Mouse (Mus musculus) adrenal gland, adult 18-20 months (tissue): ENCODE measurements at regions not wholly inside any gene's neighbourhood (a gene's known extent, or its start where the extent isn't known, plus 50 kb on each side); places are given as distances from the start of the nearest gene placed in this dataset.

Experiments
- DNase-seq, 2 experiments: peaks; one replicate each; pipeline ENCODE4 v3.0.0; 2021 to 2022; ENCODE audit warnings: low spot score in 2 of 2

DNA sequence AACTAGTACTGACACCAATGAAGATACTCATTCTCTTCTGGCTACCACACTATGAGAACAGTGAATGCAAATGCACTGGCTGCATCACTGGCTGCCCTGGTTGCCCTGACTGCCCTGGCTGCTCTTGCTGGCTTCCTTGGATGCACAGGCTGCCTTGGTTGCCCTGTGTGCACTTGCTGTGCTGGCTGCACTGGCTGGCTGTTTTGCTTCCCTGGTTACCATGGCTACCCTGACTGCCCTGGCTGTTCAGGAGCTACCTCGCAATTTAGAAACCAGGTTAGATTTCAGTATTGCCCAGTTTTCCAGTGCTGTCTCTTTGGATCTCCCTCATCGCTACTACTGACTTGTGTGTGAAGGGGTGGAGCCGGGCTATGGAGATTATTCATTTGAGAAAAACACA lies 175.7 kb downstream of the Fat4 start:
- DNase-seq, result no peak

DNA sequence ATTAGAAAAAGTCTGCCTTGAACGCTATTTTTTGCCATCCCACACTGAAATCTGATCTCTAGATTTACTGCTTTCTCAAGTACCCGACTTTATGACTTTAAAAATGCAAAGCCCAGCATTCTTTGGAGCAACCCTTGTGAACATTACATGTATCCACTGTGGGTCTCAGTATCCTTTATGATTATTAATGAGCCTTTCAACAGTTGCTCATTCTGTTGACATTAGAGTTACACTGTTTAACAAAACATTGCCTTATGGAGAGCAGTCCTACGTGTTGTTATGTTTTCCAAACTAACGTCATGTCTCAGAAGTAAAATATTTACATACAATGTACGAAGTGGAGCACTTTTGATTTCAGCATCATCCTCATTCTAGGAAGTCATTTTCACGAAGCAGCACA lies 178.7 kb downstream of the Fat4 start:
- DNase-seq, result no peak

DNA sequence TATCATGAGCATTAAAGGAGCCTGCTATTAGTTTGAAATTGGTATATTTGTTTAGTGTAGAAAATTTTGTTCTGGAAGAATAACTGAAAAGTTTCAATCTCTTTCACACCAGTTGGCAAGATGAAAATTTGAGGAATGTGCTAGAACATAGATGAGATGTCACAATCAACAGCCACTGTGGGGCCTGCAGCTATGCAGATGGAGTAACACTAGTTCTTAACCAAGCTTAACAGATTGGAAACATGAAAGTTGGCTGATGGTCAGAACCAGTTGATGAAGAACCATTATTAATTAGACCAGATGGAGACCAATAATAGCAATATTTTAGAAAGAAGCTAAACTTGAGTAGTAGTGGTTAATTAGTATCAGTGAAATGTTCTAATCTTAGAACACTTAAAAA lies 182.3 kb downstream of the Fat4 start:
- DNase-seq, result no peak

DNA sequence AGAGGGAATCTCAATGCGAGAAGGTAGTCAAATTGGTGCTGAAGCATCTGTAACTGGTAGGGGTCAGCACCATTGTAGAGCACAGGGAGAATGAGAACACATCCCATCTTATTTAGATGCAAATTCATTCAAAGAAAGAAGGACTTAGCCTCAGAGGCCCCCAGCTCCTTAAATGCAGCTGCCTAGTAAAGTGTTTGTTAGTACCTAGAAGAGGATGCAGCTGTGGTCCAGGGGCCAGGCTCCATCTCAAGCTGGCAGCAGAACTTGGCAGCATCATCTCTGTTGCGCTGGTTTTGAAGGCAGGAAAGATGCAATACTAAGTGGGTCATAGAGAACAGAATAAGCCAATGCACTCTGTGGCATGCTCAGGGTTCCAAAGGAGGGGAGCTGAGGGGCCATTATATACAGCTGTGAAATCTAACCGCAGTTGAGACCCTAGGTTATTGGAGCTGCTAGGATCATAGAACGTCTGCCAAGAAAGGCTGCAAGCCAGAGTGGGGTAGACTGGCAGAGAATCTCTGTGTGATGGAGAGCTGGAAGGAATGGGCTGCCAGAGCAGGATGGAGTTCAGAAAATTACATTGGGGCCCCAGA lies 196.0 kb downstream of the Fat4 start:
- no peak for DNase-seq

DNA sequence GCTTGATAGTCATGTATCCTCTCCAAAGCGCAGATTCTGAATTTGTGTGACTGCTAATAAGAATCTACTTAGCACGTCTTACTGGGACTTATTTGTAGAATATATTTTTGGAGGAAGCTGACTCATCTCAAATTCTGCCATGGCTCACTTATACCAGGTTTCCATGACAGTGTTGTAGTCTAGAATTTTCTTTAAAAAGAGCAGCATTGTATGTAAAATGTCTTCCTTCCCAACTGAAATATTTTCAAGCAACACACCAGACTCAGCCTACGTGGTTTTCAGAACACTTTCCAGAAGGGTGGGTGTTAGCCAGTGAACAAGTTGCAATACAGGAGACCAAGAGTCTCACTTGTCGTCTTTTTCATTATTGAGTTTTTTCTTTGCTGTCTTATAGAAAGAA lies 202.2 kb downstream of the Fat4 start:
- DNase-seq, result no peak

DNA sequence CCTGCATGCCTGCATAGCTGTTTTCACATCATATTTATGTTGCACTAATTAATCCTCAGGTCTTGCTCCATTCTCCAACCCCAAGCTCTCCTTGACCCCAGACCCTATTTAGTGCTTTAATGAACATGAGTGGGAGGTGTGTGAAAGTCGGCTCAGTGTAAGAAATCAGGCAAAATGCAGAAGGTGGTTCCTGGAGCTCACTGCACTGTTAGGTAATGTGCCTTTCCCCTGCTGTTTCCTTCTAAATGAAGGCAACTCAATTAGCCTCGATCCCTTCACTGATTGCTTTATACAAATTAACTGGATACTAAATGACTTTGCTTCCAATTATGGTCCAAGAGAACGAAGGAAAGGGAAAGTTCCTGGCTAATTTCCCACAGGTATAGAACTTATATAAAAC lies 215.6 kb downstream of the Fat4 start:
- no peak for DNase-seq

DNA sequence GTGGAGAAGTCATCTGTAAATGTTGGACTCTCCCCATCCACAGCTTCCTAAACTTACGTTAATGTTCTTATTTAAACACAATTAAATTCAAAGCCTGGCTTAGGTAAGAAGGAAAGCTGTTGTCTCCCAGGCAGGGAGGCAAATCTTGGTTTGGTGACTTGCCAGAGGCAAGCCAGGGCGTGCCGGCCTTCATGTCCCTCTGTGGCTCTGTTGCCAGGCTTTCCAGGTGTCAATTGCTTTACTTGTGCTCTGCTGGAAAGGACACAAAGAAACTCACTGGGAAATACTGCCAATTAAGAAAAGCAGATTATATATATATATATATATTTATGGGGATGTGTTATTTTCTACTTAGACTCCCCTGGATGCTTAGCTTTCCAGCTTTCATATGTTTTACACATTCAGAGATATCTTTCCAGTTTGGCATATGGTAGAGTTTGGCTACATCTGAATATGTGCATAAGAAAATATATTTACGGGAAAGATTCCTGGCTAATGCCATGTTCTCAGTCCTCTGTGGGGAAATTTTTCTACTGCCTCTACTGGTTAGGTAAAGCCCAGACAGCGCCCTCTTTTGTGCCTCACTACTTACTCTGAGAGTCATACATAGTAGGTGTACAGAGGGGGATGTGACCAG lies 223.1 kb downstream of the Fat4 start:
- DNase-seq, result no peak

DNA sequence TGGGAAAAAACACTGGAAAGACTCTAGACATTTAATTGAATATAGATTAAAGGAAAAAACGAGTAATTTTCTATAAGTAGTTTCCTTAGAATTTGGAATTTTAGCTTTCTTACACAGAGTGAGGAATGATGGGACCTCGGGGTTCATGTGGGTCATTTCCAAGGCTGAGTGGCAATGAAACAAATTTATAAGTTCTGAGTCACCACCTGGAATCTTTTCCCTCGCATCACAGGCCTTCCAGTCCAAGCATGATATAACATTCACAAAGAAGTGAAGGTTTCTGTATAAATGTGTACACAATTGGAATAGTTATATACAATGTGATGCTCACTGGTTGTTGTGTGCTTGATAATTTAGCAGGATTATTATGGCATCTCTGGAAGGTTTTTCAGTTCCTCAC lies 227.3 kb downstream of the Fat4 start:
- no peak for DNase-seq

DNA sequence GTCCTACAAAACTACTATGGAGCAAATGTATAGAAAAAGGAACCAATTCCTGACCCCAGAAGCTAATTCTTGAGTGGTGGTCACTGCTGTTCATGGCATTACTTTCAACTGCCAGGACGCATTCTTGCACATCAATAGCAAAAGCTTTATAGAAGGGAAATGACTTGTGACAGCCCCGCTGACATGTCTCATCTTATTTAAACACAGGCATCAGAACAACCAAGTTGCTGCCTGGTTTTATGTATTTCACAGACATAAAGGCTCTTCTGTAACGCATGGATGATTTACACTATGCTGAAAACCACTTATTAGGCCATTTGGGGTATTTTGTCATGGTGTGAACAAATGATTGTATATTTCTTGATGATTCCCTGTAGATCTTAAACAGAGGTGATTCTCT lies 228.1 kb downstream of the Fat4 start:
- no peak for DNase-seq

DNA sequence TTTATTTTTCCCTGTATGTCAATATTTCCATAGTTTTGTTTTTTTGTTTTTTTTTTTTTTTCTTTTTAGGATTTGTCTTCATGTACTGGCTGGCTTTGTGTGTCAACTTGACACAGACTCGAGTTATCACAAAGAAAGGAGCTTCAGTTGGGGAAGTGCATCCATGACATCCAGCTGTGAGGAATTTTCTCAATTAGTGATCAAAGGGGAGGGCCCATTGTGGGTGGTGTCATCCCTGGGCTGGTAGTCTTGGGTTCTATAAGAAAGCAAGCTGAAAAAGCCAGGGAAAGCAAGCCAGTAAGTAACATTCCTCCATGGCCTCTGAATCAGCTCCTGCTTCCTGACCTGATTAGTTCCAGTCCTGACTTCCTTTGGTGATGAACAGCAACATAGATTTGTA lies 228.7 kb downstream of the Fat4 start:
- DNase-seq, result no peak

DNA sequence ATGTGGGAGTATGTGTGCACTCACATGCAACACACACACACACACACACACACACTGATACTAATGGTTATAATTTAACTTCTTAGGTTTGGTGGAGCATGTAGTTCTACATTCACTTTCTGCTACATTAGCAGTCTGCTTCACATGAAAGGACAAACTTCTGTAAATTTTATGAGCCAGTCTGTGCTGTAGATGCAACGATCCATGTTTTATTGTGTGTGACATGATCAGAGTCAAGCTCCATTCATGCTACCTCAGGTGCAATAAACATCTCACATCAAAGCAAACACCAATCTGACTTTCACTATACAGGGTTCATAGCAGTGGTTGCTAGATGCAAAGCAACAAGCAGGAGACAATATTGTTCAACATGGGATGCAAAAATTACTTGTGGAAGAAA lies 235.5 kb downstream of the Fat4 start:
- DNase-seq, result no peak

DNA sequence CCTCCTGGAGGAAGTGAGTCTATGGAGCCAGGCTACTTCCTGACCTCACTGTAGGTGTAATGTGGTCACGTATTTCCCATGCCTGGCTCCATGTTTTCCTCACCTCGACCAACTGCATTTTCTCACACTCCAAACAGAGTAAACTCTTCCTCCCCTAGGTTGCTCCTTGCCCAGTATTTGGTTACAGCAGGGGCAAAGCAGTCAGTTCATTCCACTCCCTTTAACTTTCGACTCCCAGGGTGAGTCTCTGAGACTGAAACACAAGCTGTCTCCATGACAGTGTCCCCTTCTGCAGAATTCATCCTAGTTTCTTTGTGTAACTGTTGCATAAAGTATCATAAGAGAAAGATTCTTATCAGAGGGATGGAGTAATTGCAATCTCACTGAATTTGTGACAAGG lies 243.8 kb downstream of the Fat4 start:
- DNase-seq, result no peak

DNA sequence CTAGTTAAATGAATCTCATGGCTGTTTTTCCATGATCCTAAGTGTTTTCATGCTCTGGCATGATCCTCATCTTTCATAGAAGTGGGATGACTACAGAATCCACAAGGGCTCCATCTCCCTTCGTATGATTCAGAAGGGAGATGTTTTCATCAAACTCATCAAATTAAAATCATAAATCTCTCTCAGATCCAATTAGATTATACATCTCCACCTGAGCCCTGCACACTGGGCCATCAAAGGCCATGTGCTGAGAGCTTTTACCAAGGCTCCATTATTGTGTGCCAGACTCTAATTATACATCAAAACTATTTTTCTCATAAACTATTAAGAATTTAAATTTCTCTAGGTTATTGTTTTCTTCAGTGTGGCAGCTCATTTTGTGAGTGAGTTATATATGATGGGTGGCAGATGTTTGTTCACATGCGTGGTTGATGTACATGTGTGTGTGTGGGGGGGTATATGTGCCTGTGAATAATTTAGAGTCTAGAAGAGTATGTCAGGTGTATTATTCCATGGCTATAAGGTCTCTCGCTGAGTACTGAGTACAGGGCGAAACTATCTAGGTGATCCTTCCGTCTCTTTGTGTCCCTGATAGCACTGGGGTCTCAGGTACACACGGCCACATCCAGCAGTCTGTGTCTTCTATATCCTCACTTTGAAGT lies 278.4 kb downstream of the Fat4 start:
- no peak for DNase-seq

DNA sequence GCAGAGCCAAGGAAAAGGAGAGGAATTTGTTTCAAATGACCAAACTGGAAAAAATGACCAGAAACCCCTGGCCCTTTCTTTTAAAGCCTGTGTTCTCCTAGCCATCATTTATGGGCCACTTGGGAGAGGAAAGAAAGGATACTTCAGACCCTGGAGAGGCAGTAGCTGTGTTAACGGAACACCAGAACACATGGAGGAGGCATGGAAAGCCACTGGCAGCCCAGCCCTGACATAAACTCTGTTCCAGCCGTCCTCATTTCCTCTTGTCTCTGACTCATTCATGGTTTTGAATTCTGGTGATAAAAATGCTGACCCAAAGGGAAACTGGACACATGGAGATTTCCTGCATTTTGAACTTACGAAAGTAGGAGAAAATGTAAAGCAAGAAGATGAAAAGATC lies 295.9 kb downstream of the Fat4 start:
- DNase-seq, result no peak

DNA sequence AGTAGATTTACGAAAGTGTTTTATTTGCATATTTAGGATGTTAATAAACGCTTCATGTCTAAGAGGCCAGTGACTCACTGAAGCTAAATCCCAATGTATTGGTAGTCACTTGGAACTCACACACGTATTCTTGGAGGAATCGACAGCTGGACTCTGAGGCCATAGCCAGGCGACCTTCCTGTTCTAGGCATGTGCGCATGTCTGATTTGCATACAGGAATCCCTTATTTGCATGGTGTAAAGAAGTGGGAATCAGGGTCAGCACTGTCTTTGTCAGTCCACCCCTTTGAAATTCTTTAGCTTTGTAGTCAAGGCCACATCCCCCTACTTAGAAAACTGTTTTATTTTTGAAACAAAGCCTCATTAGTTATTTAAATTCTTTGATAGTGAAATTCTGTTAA lies 308.4 kb downstream of the Fat4 start:
- DNase-seq, result no peak

DNA sequence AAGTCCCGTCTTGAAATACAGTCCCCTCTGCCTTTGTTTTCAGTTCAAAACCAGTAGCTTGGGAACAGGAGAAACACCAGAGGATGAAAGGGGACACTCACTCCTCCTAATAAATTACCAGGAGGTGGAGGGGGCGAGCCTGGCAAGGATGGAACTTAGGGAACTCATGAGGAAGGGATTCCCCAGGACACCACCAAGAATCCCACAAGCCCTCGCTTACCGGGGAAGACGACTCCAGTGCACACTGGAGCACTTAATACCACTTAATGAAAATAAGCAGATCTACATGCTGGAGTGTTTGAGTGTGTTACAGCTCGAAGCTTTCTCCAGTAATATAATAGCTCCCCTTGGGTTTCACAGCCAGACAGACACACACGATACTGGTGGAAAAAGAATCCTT lies 315.9 kb downstream of the Fat4 start:
- DNase-seq, result no peak

DNA sequence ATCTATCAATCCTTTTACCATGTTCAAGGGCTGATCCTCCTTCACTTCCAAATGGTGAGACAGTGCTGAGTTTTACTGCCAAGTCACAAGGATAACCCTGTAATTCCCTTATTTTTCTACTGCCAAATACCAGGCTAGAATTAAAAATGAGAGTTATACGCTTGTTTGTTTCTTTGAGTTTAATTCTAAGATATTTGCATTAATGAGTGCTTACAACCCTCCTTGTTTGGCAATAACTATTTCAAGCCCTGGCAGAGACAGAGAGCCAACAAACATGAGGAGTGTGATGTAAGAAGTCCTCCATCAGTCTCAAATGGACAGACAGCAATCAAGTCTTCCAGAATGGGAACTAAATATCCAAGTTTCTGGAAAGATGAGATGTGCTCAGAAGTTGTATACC lies 321.9 kb downstream of the Fat4 start:
- DNase-seq, result no peak

DNA sequence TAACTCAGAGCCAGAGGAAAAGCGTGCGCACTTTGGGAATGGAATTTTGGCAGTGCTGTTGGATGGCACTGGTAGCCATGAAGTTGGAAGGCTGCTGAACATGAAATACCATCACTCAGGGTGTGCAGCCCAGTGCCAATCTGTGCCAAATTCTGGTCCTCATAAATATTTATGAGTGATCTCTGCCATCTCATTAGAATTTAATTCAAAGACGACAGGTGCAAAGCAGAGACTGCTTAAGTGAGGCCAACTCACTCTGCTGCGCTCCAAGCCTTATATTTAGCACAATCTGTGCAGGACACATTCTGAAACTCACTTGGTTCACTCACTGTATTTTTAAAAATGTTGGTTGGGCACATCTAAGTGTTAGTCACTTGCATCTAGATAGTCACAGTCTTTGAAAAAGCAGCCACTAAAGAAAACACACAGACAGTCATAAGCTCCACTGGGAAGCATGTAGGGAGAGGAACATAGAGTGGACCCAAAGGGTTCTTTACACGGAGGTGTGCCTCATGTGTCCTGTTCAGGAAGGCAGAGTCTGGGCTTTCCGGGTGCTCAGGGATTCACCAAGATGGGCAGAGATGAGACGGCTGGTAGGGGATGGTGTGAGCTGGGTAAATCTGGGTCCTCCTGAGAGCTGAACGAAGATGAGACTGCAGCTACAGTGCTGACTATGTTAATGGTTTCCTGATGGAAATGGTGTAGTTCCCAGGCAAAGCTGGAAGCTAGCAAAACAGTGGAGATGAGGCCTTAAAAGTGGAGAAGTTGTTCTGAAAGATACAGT lies 322.8 kb downstream of the Fat4 start:
- DNase-seq, result no peak

DNA sequence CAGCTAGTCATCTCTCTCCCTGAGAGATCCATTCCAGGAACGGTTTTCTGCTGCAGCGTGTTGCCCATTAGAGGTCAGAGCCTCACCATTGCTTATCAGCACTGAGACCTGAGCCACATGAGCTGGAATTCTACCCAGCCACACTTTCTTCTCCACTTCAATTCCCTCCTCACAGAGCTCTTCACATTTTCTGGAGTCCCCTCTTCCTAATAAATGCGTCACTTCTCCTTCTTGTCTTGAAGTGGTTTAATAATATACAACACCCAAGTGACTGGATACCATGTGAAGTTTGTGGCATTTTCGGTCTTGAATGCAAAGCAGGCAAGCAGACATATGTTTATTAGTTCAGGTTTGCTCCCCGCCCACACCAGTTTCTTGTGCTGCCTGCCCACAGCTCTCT lies 324.9 kb downstream of the Fat4 start:
- no peak for DNase-seq

DNA sequence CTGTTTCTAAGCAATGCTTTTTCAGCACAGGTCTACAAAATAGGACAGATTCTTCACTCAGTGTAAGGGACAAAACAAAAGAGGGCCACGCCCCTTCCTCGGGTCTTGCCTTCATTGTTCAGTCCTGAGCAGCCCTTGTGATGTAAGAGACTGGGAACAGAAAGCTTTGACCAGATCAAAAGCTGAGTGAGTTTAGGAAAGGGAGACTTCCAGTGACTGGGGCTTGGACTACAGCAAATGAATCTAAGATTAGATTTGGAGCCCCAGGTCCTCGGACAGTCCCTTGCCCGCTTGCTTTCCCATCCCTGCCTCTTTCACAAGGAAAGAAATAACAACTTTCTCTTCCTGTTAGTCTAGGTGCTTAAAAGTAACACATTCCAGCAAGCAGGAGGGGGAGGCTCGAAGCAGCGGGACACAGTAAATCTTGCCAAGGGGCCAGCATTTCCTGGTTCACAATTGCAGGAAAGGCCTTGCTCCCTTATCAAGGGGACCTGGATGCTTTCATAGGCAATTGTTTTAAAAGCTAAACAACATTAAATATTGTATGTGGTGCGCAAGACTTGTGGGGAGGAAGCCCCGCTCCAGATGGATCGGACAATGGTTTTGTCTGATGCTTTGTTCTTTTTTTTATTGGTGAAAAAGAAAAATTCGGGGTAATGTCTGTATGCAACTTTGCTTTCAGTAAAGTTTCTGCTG lies 333.4 kb downstream of the Fat4 start:
- DNase-seq, result peak in 1 of 2 experiments; percentile 20

DNA sequence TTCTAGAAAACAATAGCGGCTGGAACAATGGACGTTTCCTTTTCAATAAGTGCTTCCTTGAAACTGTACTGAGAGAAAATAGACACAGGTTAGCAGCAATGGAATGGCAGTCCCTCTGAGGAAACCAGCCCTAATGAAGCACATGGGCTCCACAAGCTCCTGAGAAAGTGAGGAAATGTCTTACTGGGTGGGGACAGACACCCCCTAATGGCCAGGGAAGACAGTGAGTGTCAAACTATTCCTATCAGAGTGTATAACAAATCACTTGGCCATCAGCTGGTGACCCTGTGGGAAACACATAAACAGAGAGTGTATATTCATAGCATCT lies 333.9 kb downstream of the Fat4 start:
- no peak for DNase-seq

DNA sequence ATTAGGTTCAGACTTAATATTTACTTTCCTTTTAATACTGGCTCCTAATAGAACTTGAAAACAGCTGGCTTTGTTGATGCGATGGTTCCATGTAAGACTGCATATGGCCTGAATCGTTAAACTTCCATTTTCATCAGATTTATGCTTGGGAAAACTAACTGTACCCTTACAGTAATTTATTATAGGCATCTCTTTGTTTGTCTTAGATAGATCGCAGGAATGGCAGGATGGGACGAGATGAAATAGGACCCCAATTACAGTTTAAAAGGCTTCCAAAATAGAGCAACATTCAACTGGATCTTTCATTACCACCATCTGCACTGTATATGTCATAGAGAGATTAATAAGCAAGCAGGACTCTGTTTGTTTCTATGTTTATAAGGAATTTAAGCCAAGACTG lies 335.3 kb downstream of the Fat4 start:
- DNase-seq, result no peak
